Mouse (Mus musculus): ENCODE results near the gene Col23a1.
A peak's percentile ranks its signal among the peaks of the same experiment; 100 is the strongest.

Gene Col23a1

DNA sequence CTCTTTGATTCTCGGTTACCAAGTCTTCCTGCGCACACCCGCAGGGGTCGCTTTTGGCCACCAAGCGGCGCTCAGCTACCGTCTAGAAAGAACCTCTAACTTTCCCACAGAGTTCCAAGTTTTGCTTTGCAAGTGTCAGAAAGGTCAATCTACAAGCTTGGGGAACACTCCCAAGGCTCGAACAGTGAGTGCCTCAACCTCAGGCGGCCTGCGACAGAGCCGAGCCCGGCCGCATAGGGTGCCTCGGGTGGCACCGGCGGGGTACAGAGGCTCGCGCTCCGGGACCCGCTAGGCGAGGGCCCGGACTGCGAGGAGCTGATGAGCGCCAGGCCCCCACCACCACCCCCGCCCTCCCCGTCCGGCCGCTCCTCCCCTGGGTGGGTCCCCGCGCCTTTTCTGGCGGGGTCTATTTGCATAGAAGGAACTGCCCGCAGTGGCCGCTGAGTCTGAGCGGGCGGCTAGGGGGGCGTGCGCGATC is at the start of gene Col23a1:
TSS of gene Col23a1 (plus strand) at position 357 of the 478 bp plus-strand sequence.
- peak; percentile 70 for DNase-seq

DNA sequence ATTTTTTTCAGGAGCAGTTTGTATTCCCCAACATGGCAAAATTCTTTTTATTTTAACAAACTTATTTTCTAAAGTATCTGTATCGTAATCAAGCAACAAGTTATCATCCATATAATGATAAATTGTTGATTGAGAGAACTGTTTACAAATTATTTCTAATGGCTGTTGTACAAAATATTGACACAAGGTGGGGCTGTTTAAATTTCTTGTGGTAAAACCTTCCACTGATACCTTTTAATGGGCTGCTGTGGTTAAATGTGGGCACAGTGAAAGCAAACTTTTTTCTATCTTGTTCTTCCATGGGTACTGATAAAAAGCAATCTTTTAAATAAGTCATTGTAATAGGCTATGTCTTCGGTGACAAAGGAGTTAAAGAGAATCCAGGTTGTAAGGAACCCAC is 46.8 kb upstream of the Col23a1 start:
- DNase-seq = no peak

DNA sequence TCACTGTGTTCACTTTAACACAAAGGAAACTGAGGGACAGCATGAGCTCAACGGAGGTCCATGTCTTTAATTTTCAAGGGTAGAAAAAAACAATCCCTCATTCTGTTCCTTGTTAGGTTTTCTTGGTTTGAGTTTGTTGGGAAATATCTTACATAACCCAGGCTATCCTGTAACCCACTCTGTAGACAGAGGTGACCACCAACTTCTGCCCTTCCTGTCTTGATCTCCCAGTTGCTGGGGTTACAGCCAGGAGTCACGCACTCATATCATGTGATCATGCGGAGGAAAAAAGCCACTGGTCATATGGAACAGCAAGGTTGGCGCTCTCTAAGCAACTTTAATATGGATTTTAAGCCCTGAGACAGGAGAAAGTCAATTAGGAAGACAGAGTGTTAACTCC is 32.7 kb upstream of the Col23a1 start:
- no peak for DNase-seq

DNA sequence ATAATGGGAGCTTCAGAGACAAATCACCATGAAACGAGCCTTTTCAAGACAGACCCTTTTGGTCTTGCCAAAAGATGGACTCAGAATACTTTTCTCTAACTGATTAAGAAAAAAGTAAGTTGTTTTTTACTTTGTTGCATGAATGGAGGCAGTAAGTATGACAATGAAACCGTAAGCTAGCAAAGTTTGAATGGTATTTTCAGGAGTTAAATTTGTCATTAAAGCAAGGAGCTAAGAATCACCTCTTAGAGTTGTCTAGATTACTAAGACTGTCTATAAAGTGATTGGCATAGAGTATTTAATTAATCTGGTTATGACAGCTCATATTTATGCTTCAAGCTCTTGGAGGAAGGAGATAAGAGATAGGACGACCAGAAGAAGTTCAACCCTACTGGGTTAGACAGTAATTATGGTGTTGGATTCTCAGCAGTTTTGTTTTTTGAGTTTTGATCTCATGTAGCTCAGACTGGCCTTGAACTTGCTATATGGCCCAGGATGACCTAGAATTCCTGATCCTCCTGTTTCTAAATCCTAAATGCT is 28.0 kb upstream of the Col23a1 start, which contains the start of gene Clk4:
TSS of gene Clk4 (plus strand) at position 51 of the 540 bp plus-strand sequence.
- DNase-seq = no peak

DNA sequence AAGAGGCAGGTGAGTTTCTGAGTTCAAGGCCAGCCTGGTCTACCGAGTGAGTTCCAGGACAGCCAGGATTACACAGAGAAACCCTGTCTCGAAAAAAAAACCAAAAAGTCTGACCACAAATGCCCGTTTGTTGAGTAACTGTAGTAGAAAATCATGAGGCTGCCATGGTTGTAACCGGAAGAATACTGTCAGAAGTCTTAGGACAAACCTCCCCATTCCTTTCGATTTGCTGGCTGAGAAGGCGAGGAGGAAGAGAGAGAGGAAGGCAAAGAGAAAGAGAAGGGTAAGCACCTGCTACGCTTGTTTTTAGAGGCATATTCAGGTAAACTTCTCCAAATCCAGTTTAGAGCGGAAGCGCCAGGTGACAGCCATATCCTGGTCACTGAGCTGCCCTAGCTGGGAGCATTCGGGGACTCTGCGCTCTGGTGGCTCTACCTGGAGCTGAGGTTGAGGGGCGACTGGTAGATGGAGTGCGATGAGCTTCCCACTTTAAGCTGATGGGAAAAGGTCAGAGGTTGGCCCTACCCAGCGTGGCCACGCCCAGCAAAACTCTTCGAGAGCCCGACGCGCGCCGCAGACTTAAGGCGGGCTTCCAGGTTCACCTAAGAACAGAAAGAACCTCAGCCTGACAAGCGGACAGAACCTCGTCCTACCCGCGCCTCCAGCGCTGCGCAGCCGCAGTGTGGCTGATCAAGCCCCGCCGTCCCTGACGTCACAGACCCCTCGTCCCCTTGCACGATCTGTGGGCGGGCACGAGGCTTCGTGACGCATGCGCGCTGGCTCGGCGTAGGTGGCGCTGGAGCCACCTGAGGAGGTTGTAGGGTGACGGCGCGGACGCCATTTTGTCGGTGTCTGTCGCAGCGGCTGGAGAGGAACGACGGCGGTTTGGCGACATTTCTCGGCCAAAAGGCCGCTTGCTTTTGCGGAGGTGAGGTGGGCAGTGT is 27.1 kb upstream of the Col23a1 start, which contains the start of gene BC049762:
TSS of gene BC049762 (minus strand) at position 705 of the 944 bp plus-strand sequence.
- peak; percentile 99 for DNase-seq

DNA sequence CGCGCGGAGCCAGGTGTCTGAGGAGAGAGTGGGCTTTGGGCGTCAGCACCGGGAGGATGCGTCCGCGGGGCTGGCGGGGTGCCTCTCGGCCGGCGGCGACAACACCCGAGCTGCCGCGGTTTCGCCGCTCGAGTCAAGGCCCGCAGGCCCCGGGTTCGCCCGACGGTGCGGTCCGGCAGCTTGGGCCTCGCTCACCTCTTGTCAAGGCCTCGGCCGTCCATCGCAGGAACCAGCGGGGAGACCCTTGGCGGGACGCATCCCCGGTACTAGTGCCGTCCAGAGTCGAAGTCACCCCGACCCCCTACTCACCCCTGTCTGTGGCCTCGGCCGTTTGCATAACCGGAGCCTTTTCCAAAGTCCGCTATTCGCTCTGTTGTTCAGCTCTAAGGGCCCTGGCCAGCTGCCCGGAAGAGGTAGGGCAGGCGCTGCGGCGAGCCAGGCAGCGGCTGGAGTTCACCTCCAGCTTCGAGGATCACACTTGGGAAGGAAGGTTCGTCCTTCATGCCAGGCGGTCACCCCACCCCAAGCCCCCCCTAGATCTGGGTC is 26.4 kb upstream of the Col23a1 start:
- no peak for DNase-seq

DNA sequence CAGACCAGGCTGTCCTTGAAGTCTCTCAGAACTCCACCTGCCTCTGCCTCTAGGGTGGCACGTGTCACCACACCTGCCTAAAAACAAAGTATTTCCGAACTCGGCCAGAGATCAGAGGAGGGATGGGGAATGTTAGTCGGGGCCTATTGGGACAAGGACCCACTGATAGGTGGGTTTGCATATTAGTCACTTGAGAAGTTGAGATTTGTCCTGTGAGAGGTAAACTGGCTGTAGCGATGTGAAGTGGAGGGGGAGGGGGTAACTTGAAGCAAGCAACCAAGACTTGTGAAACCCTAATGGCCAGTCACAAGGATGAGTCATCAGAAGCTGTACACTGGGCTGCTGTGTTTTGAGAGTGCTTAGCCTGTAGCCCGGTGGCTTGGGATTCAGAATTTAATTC is 25.4 kb upstream of the Col23a1 start:
- no peak for DNase-seq

GRCm38 (mm10) chr11:51265326-51265725 is 24.4 kb upstream of the Col23a1 start:
- DNase-seq = no peak

GRCm38 (mm10) chr11:51274418-51274817 is 15.3 kb upstream of the Col23a1 start:
- no peak for DNase-seq

- DNase-seq = peak; percentile 53
Measured at GRCm38 (mm10) chr11:51290066-51290955, 591 bp downstream of the Col23a1 start.

- no peak for DNase-seq
Measured at GRCm38 (mm10) chr11:51293956-51294530, 4.3 kb downstream of the Col23a1 start.

DNA sequence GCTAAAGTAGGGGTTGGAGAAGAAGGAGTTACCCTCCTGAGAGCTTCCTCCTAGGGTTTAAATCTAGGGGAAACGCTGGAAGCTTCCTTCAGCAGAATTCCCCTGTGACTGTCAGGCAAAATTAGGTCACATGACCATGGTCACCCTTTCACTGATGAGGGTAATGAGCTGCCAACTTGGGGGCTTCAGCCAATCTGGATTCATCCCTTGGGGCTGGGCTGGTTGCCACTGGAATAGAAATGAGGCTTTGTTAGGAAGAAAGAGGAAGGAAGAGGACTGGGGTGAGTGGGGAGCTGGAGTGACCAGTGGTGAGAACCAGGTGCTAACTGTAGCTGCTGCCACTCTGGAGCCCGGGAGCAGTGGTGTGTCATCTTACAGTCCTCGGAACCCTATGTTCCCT is 6.0 kb downstream of the Col23a1 start:
- DNase-seq = no peak

DNA sequence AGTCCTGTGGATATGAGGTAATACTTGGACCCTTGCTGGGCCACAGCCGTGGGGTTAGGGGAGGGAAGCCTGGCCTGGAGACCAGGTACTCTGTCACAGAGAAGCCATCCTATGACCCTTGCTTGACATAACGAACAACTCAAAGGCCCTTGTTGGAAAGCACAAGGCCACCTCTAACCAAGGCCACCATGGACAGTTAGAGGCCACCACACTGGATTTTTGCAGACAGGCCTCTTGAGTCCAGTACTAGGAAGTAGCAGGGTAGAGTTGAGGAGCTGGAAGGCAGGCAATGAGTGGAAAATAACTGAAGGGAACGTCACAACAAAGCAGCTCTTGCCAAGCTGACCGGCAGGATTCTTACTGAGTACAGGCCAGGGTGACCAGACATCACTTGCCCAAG is 9.0 kb downstream of the Col23a1 start:
- no peak for DNase-seq

- DNase-seq = no peak
Measured at GRCm38 (mm10) chr11:51302396-51302795, 12.7 kb downstream of the Col23a1 start.

DNA sequence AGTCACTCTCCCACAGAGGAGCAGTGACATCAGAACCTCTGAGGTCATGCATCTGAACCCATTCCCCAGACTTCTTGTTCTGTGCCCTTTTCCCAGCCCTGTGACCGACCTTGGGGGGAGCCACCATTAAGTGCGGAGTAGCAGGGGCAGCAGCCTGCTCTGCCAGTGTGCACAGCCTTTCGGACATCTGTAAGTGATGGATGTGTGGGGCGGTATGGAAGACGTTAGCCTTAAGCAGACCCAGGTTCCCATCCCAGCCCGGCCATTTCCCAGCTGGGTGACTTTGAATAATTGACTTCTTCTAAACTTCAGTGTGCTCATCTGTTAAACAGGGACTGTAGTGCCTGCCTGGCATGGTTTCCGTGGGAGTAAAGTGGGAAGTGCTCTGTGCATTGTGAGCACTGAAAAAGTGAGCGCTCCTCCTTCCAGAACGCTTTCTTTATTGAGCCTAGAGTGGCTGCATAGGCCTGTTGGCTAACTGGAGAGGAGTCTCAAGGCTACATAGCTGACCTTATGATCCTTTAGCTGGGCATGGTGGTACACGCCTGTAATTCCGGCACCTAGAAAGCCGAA is 14.3 kb downstream of the Col23a1 start:
- peak; percentile 23 for DNase-seq

DNA sequence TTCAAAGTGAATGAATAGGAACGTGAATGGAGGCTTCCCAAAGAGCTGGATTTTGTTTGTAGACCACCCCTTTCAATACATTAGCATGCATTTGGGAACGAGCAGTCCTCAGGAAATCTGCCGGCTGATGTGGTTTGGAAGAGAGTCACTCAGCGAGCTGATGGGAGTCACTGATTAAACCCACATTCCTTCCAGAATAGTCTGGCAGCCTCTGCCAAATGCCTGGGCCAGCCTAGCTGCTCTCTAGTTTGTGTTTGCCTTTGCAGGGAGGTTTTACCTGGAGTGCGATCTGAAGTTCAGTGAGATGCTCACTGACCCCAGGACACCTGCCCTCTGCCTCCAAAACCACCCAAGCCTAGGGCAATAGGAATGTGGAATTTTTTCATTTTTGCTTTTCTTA is 18.6 kb downstream of the Col23a1 start:
- no peak for DNase-seq

DNA sequence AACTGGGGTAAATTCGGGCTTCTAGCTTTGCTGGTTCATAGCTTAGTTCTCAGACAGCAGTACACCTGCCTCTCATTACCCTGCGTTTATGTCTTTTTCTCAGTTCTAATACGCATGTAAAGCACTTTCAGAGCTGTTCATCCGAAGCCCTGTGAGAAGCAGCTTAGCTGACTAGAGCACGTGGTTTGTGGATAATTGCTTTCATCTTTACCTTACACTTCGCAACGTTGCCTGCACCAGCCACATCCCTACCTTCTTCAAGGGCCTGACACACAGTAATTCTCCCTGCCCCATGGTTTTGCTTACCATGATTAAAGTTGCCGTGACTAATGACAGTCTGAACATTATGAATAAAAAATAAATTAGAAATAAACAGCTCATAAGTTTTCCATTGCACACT is 22.1 kb downstream of the Col23a1 start:
- no peak for DNase-seq

- no peak for DNase-seq
Measured at GRCm38 (mm10) chr11:51315991-51316810, 26.5 kb downstream of the Col23a1 start.

DNA sequence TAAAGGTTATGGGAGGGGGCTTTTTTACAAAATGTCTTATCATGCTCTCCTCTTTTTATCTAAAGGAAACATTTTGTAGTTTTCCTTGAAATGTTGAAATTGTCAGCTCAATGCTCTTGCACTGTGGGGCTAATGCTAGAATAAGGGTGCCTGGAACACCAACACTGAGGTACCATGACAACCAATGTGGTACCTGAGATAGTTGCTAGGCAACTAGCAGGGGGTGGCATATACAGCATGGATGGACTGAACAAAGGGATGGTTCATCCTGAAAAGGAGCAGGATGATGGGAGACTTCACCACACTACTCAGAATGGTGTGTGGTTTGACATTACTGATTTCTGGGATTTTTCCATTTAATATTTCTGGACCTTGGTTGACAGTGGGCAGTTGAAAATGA is 30.9 kb downstream of the Col23a1 start:
- DNase-seq = no peak

- no peak for DNase-seq
Measured at GRCm38 (mm10) chr11:51326908-51327307, 37.2 kb downstream of the Col23a1 start.

DNA sequence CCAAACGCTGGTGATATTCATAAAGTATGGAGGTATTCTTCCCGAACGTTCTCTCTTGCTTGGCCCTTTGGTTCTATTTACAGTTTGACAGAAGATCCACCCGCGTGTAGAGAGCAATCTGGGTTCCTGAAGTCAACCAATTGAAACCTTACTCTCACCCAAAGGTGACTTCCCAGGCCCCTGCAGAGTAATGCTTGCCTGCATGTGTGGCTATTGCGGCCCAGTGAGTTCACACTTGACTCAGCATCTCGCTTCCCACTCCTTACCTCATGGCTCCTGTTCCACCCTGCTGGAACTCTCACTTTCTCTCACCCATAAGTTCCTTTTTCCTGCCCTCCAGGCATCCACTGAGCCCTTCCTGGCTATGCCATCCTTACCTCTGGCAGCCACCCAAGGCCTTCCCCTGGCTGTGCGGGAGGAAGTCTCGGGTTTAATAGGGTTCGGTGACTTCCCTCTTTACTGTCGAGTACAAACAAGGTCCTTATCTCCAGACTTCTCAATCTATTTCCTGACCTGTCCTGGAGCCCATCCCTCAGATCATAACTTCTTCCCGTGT is 38.7 kb downstream of the Col23a1 start:
- DNase-seq = peak; percentile 26
